Mouse (Mus musculus) lung, embryonic 15.5 days (tissue): ENCODE data around the gene Klkb1. TPM values are rescaled to one million over a fixed set of nuclear protein-coding genes. Genes with fewer than 3 reads are reported as not detected.
"Not testable (repeated sequence)": the region's sequence is repeated elsewhere in the genome, so short reads cannot be mapped to it uniquely, and the experiment has no call there.

ENCODE experiments used
- ATAC-seq: fragments of 200-750 bp; cut with Nextera tagmentation; 2 replicates; pipeline ENCODE4 v1.8.0; 2017; ENCODE audit warnings: moderate number of reproducible peaks, borderline replicate concordance; ENCODE audit not compliant: low FRiP score, low TSS enrichment; ENCODE audit errors: extremely low read depth
- H3K27ac ChIP-seq: fragments of 300-500 bp; sonication (generic); 2 replicates; pipeline ENCODE4 v1.5.1; 2015; ENCODE audit warnings: moderate library complexity, mild to moderate bottlenecking, inconsistent platforms
- H3K27me3 ChIP-seq: fragments of 300-500 bp; sonication (generic); 2 replicates; pipeline ENCODE4 v1.6.1; 2015; ENCODE audit warnings: inconsistent platforms
- H3K36me3 ChIP-seq: fragments of 300-500 bp; sonication (generic); 2 replicates; pipeline ENCODE4 v1.6.1; 2015; ENCODE audit warnings: inconsistent platforms
- H3K4me1 ChIP-seq: fragments of 300-500 bp; sonication (generic); 2 replicates; pipeline ENCODE4 v1.6.1; 2015; ENCODE audit warnings: inconsistent platforms
- H3K4me2 ChIP-seq: fragments of 300-500 bp; sonication (generic); 2 replicates; pipeline ENCODE4 v1.6.1; 2015; ENCODE audit warnings: inconsistent platforms, mild to moderate bottlenecking, moderate library complexity
- H3K4me3 ChIP-seq: fragments of 300-500 bp; sonication (generic); 2 replicates; pipeline ENCODE4 v1.5.1; 2015; ENCODE audit warnings: mild to moderate bottlenecking, inconsistent platforms
- H3K9ac ChIP-seq: fragments of 300-500 bp; sonication (generic); 2 replicates; pipeline ENCODE4 v1.6.1; 2015; ENCODE audit warnings: inconsistent platforms
- H3K9me3 ChIP-seq: fragments of 300-500 bp; sonication (generic); 2 replicates; pipeline ENCODE4 v1.6.1; 2016; ENCODE audit warnings: inconsistent platforms
- WGBS: fragments of 180-500 bp; shearing (Covaris S2); methylation state at CpG from one replicate; pipeline ENCODE4 v1.1.7; 2015; 5-methylcytosine and 5-hydroxymethylcytosine counted together
- polyA plus RNA-seq: library from polyadenylated mRNA; unstranded; fragments of >200 nt; fragmentation: Nextera tagmentation; extraction: Ambion mirVana; gene quantifications from 2 replicates; pipeline ENCODE4 v1.2.1, GENCODE M21; 2015

Gene Klkb1
- polyA plus RNA-seq = not detected in 2 replicates

- no peak for ATAC-seq
- H3K4me1 ChIP-seq = no peaks in the 10 kb centered on the region
Observed at GRCm38 (mm10) chr8:45294687-45295086, at the start of gene Klkb1. Klkb1 (minus strand) TSS chr8:45294859.

DNA sequence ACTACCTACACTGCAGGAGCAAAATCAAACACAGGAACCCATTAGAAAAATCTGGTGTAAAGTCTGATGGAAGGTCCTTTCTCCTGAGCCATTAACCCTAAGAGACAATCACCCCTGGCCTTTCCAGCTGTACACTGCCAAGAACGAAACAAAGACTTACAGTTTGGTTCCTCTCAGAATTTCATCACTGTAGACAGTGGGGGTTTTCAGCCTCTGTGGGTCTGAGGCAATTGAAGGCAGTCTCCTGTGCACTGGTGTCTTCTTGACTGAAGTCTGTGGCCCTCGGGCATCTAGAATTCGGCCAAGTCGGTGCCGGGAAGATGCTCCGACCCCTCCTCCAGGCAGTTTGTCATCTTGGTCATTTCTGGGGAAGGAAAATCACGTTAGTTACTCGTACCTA lies 49.6 kb upstream of the Klkb1 start:
- ATAC-seq = no peak

More at GRCm38 (mm10) chr8:45294687-45295086, at the start of gene Klkb1:
- no peak within 1 kb of the TSS for H3K27ac ChIP-seq
- H3K4me2 ChIP-seq = no peak within 1 kb of the TSS
- H3K27me3 ChIP-seq = no peaks in the 10 kb centered on the region
- 69% methylated on average over 7 of the region's 7 CpGs for WGBS
- H3K36me3 ChIP-seq = no peaks in the 10 kb centered on the region
- H3K9me3 ChIP-seq = no peaks in the 10 kb centered on the region
- no peak within 1 kb of the TSS for H3K9ac ChIP-seq
- no peak within 1 kb of the TSS for H3K4me3 ChIP-seq

DNA sequence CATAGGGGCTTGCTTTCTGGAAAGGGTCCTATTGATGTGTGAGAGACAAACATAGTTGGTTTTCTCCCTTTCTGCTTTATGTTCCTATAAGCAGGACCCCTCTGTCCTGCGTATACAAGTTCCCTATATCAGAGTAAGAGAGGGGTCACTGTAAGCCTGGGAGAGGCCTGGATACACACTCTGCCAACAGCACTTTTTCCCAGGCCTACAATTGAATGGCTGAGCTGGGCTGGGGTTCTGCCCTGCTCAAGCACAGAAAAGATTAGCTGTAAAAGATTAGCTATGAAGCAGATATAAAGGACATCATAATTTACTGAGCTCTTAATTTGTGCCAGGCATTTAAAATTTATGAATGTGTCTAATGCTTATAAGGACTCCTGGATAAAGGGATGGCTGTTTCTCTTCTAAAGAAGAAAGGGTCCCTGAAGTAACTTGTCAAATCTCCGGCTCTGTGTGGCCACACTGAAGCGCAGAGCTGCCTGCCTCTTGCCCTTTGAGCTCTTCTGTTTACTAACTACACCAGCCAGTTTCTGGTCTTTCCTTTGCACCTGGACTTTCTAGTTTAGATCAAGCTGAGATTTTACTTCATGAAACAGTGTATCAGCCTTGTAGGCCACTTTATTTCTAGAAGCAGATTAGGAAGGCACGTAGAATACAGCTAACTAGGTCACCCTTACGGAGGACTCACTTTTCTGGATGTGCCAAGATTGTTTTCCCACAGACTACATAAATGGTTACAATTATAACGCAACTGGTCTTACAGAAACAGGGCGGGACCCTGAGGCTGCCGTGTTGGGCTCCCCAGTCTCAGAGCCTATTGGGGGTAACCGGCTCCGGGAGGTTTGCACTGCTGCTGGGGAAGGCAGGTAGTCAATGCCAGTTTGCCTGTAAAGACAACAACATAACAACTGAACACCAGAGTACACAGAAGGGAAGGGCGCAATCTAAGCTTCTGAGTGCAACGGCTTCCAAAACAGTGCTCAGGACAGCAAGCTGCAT lies 47.3 kb upstream of the Klkb1 start:
- Histone ChIP-seq H3K27me3 (no peaks in the 10 kb centered on the region), H3K27ac (no peak overlapping the region), H3K36me3 (no peaks in the 10 kb centered on the region), H3K4me2 (no peak overlapping the region), H3K4me1 (no peaks in the 10 kb centered on the region), H3K9me3 (no peaks in the 10 kb centered on the region), H3K4me3 (no peak overlapping the region), H3K9ac (no peak overlapping the region)
- WGBS = 85% methylated on average over 12 of the region's 12 CpGs
- no peak for ATAC-seq

More for the DNA sequence above, 49.6 kb upstream of the Klkb1 start:
- Histone ChIP-seq H3K36me3 (no peaks in the 10 kb centered on the region), H3K9me3 (no peaks in the 10 kb centered on the region), H3K27me3 (no peaks in the 10 kb centered on the region), H3K4me1 (no peaks in the 10 kb centered on the region), H3K9ac (no peak overlapping the region), H3K4me2 (no peak overlapping the region), H3K4me3 (no peak overlapping the region), H3K27ac (no peak overlapping the region)
- 94% methylated on average over 8 of the region's 8 CpGs for WGBS

GRCm38 (mm10) chr8:45333493-45333892 lies 38.8 kb upstream of the Klkb1 start:
- Histone ChIP-seq H3K27me3 (no peaks in the 10 kb centered on the region), H3K27ac (no peak overlapping the region), H3K4me1 (peaks cover 8% of the 10 kb centered on the region; the same call in 1 of the 2 replicates), H3K36me3 (no peaks in the 10 kb centered on the region), H3K9me3 (no peaks in the 10 kb centered on the region), H3K9ac (peak overlapping the region; percentile 60), H3K4me3 (peak overlapping the region; percentile 72), H3K4me2 (peak overlapping the region; percentile 94)
- 4% methylated on average over 8 of the region's 8 CpGs for WGBS
- ATAC-seq = no peak; the same call in 1 of the 2 replicates

DNA sequence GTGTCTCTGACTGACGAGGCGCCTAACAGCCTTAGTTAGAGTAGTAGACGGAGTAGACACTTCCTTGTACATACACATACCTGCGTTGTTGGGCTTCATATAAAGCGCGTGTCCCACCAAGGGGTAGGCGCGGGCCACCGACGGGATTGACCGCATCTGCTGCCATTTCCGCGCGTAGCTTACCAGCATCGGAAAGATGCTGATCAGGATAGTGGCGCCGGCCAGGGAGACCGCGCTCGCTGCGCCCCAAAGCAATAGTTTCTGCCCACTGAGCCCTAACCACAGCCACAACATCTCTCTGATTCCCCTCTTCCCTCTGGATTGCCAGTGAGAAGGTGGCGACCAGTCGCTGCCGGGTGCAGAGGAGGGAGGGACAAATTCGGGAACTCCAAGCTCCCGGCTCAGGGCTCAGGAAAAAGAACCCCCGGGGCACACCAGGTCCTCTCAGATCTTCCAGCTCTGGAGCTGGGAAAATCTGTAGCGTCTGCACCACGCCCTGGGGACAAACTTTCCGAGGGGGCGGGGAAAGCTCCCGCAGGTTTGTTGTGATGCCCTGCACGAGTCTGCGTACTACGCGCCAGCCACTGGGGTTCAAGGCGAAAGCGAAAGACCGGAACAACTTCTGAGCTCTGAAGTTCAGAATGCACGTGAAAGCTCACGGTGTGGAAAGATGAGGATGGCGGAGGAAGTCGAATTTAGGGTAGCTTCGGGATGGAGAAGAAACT lies 38.2 kb upstream of the Klkb1 start, which contains the start of gene Cyp4v3:
Gene Cyp4v3, minus strand, starts transcription at position 532 of the 725 bp plus-strand sequence.
- Histone ChIP-seq H3K36me3 (no peaks in the 10 kb centered on the region), H3K27me3 (no peaks in the 10 kb centered on the region), H3K4me1 (peaks cover 8% of the 10 kb centered on the region; the same call in 1 of the 2 replicates), H3K27ac (no peak within 1 kb of the TSS), H3K4me2 (peak within 1 kb of the TSS; percentile 94), H3K9ac (peak within 1 kb of the TSS; percentile 60), H3K4me3 (peak within 1 kb of the TSS; percentile 72), H3K9me3 (no peaks in the 10 kb centered on the region)
- peak; percentile 69; the same call in 1 of the 2 replicates for ATAC-seq
- under 1% methylated on average over 44 of the region's 44 CpGs for WGBS

DNA sequence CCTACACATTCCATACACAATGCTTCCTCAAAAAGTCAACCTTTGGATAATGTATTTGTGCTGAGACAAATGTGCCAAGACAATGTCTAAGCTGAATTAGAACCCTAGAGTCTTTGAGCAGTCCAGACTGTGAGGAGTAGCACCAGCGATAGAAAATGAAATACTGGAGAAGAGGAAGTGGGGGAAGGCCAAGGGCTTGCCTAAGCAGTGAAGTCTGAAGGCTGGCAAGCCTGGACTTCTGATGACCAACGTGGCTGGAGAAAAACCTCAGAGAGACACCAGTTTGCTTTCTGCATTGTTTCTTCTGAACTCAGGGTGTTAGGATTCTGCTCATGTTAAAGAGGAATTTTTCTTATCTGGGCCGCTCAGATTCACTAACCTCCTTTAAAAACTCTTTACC lies 36.2 kb upstream of the Klkb1 start:
- no peak overlapping the region for H3K4me2 ChIP-seq
- H3K36me3 ChIP-seq = no peaks in the 10 kb centered on the region
- 68% methylated on average over 3 of the region's 3 CpGs for WGBS
- ATAC-seq = no peak
- H3K9me3 ChIP-seq = no peaks in the 10 kb centered on the region
- peaks cover 8% of the 10 kb centered on the region; the same call in 1 of the 2 replicates for H3K4me1 ChIP-seq
- H3K9ac ChIP-seq = no peak overlapping the region
- H3K27me3 ChIP-seq = no peaks in the 10 kb centered on the region
- H3K27ac ChIP-seq = no peak overlapping the region
- H3K4me3 ChIP-seq = no peak overlapping the region

GRCm38 (mm10) chr8:45329206-45329980 lies 34.7 kb upstream of the Klkb1 start:
- ATAC-seq = no peak
- no peak overlapping the region for H3K4me3 ChIP-seq
- H3K4me2 ChIP-seq = no peak overlapping the region
- no peak overlapping the region for H3K27ac ChIP-seq
- no peaks in the 10 kb centered on the region for H3K27me3 ChIP-seq
- H3K9ac ChIP-seq = no peak overlapping the region
- H3K4me1 ChIP-seq = peaks cover 8% of the 10 kb centered on the region; the same call in 1 of the 2 replicates
- WGBS = 84% methylated on average over 6 of the region's 6 CpGs
- H3K9me3 ChIP-seq = no peaks in the 10 kb centered on the region
- H3K36me3 ChIP-seq = no peaks in the 10 kb centered on the region

GRCm38 (mm10) chr8:45327076-45327475 lies 32.4 kb upstream of the Klkb1 start:
- not testable (repeated sequence) for H3K4me1 ChIP-seq, H3K36me3 ChIP-seq, H3K4me2 ChIP-seq, H3K9me3 ChIP-seq, H3K27ac ChIP-seq, H3K4me3 ChIP-seq, ATAC-seq, H3K9ac ChIP-seq, H3K27me3 ChIP-seq

GRCm38 (mm10) chr8:45324151-45324550 lies 29.5 kb upstream of the Klkb1 start:
- Histone ChIP-seq H3K9me3 (no peaks in the 10 kb centered on the region), H3K4me3 (no peak overlapping the region), H3K27me3 (no peaks in the 10 kb centered on the region), H3K4me2 (no peak overlapping the region), H3K36me3 (no peaks in the 10 kb centered on the region), H3K27ac (no peak overlapping the region), H3K9ac (no peak overlapping the region), H3K4me1 (no peaks in the 10 kb centered on the region)
- 52% methylated on average over 4 of the region's 4 CpGs for WGBS
- ATAC-seq = no peak

- ATAC-seq = no peak
- Histone ChIP-seq H3K4me2 (no peak overlapping the region), H3K36me3 (no peaks in the 10 kb centered on the region), H3K9me3 (no peaks in the 10 kb centered on the region), H3K27ac (no peak overlapping the region), H3K4me1 (no peaks in the 10 kb centered on the region), H3K4me3 (no peak overlapping the region), H3K27me3 (no peaks in the 10 kb centered on the region), H3K9ac (no peak overlapping the region)
- 70% methylated on average over 2 of the region's 2 CpGs for WGBS
Observed at GRCm38 (mm10) chr8:45321365-45321764, 26.7 kb upstream of the Klkb1 start.

DNA sequence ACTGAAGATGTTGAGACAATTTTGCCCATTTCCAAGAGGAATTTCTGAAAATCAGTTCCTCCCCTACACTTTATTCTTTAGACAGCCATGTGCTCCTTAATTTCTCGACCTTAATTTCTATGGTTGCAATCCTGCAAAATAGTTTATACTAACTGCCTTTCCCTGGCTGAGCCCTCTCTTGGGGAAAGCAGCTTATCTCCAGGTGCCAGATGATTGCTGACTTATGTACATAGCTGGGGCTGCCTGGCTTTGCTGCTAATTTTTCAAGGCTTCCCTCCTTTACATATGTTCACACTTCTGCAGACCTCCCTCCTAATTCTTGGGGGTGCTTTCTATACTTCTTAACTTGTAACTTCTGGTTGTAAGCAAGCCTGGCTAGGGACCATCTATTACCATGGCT lies 26.3 kb upstream of the Klkb1 start:
- H3K27me3 ChIP-seq = no peaks in the 10 kb centered on the region
- no peaks in the 10 kb centered on the region for H3K4me1 ChIP-seq
- H3K9me3 ChIP-seq = no peaks in the 10 kb centered on the region
- 20% methylated on average over 1 of the region's 1 CpGs for WGBS
- H3K4me2 ChIP-seq = no peak overlapping the region
- H3K9ac ChIP-seq = no peak overlapping the region
- no peak overlapping the region for H3K4me3 ChIP-seq
- no peaks in the 10 kb centered on the region for H3K36me3 ChIP-seq
- ATAC-seq = no peak
- H3K27ac ChIP-seq = no peak overlapping the region
